Mouse (Mus musculus) embryo, embryonic 11 days (tissue): ENCODE measurements around the gene Islr.

ENCODE experiments used
- DNase-seq: peaks from one replicate; pipeline ENCODE4 v3.0.0-alpha.2; 2015

Gene Islr

DNA sequence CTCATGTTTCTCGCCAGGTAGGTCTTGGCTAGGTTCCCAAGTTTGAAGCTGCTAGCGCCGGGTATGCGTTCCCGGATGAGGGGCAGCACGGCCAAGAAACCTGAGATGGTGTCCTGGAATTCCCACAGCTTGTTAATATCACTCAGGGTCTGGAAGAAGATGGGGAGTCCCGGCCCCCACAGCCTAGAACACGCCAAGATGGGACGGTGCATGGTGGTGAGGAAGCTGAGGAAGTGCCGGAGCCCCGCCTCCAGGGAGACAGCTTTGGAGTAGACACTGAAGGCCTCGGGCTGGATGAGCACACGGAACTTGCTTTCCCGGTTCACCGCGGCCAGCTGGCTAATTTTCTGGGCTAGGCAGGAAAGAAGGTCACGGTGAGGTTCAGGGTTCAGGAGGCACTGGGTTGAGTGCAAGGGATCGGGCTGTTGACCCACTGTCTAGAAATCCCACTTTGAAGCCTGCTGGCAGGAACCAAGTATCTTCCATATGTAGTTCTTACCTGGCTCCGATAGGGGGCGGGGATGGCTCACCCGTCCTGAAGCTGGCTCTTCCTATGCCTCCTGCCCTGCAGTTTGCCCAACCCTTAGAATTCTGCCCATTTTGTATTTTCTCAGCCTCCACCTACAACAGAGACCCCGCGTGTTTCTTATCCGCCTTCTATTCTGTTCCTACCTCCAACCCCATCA is 16.3 kb upstream of the Islr start:
- DNase-seq, result peak; percentile 61

DNA sequence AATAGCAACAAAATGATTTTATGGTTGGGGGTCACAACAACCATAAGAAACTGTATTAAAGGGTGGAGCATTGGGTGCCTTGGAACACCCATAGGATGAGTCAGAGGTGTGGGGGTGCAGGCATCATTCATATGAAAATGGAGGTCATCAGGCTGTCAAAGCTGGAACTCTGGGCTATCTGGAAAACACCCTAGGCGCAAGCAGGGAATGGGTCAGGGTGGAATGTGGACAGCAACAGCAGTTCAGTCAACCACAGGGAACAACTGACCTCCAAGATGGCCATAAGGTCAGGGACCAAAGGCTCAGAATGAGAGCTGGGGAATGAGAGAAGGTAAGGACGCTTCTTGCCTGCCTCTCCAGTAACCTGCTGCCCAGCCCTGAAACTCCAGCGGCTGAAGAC is 14.4 kb upstream of the Islr start:
- DNase-seq, result no peak

GRCm38 (mm10) chr9:58216402-58216801 is 12.3 kb upstream of the Islr start:
- DNase-seq, result peak; percentile 68

DNA sequence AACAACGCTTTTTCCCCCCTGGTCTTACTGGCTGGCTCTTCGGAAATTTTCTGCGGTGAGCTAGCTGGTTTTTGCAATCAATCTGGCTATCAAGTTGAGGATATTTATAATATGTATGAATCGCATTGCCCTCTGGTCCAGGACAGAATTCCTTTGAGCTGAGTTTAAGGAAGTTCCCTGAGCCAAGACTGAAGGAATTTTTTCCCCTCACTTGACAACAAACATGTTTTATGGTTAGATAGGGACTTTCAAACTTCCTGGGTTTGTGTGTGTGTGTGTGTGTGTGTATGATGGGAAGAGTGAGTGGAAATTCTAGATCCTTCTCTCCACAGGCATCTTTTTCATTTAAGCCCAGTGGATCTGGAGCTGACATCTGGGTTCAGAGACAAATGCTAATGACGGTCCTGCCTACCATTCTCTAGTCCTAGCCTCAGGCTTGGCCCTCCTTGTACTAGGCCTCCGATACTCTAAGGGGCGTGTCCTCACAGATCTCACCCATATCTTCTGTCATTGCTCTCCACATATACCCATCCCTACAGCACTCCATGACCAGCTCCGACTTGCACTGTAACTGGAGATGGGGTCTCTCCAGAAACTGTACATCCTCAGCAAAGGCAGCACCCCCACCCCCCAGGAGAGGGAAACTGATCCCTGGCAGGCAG is 10.5 kb upstream of the Islr start:
- DNase-seq, result no peak

DNA sequence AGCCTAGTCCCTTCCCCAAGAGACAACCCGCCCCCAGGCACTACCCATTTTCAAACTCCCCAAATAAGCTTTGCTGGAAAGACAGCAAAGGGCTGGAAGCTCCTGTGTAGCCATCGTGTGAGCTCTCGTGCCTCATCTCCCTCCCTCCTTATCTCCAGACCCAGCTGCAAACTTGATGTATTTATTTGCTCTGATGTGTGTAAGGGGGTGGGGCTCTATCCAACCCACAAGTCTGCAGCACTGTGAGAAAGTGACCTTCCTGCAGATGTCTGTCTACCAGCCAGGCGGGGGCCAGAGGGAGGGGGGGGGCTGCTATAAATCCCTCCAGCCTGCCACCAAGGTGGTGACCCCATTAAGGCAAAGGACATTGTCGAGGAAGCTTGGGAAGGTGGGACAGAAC is 9.8 kb upstream of the Islr start:
- peak; percentile 33 for DNase-seq

GRCm38 (mm10) chr9:58213377-58213776 is 9.3 kb upstream of the Islr start:
- DNase-seq, result no peak

DNA sequence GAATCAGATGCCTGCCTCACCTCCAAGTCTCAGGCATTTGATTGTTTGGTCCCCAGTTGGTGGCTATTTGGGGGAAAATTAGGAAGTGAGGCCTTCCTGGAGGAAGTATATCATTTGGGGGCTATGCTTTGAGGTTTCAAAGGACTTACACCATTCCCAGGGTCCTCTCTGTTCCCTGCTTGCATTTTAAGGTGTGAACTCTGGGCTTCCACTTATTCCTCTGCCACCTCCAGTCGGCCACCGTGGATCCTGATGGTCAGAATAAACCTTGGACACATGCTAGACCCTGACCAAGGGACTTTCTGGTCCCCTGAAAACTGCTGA is 6.2 kb upstream of the Islr start:
- DNase-seq, result no peak

- no peak for DNase-seq
Measured at GRCm38 (mm10) chr9:58209462-58210303, 5.6 kb upstream of the Islr start.

DNA sequence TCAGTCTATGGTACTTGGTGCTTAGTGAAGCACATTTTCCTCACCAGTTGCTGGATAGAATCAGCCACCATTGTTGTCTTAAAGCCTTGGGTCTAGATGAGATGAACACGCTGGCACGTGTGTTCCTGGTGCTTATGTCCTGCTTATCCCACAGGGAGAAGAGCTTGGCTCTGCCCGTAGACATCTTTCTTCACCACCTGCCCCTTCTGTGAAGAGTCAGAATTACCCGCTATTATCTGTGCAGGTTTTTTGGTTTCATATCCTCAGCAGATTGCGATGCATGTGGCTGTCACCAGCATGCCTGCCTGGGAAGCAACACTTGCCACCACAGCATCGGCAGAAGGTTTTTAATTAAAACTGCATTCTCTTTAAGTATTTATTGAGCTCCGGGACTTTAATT is 1.9 kb upstream of the Islr start:
- no peak for DNase-seq

- peak; percentile 91 for DNase-seq
Measured at GRCm38 (mm10) chr9:58204448-58205000, 418 bp upstream of the Islr start.

- DNase-seq, result peak; percentile 28
Measured at GRCm38 (mm10) chr9:58202676-58203453, 1.2 kb downstream of the Islr start.

- peak; percentile 41 for DNase-seq
Measured at GRCm38 (mm10) chr9:58201861-58202549, 2.1 kb downstream of the Islr start.

DNA sequence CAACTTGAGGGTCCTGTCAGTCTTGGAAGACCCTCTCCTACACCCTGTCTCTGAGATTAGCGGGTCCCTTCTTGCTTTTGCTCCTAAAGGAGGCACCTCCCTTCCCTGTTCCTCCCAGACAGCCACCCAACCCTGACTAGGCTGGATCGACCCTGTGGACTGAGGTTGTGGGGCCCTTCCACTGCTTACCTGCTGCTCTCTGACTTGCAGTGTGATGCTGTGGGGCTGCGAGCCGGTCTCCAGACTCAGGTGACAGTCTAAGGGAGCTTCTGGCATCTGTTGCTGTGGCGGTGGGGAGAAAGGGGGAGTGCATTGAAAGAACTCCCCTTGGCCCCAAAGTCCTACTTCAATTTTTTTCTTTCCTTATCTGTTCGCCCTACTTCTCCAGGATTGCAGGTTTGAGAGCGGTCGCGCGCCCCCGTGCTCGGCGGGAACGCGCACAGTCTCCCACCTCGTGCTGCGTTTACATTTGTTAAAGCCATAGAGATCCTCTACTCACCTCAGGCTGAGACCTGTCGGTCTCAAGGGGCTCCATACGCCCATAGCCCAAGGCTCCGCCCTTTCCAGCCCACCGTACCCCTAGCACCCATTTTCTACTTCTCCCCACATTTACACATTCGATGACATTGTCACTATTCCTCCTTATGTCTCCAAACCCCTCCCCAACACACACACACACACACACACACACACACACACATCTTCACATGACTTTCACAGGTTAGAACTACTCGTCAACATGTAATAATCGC is 2.8 kb downstream of the Islr start:
- no peak for DNase-seq

DNA sequence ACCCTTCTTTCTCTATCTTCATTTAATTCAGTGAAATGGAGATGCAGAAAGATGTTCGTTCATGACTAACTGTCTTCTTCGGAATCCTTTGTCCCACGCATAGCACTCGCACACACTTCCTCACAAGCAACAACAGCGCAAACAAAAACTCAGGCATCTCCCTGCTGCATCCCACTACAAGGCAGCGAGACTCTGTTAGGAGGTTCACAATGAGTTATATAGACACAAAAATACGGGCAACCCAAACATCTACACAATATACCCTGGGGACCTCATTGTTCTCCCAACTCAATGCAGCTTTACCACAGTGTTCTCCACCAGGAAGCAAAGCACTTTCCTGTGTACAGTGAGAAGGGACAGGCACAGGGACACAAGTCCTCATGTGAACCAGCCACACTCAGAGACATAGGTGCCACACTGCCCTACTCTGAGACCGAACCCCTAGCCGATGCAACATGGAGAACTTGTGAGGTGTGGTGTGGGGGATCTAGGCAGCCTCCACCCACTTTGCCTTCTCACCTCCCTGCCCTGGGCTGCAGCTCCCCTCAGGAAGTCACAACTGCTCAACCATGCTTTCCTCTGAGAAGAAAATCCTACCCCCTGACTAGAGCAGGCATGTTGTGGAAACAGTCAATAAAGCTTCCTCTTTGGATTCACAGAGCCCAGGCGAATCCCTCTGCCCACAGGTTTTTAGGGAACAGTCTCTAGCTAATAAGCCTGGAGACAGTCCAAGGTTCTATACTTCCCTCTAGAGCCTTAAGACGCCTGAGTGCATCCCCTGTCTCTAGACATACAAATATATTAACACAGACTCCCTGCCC is 3.6 kb downstream of the Islr start:
- no peak for DNase-seq

DNA sequence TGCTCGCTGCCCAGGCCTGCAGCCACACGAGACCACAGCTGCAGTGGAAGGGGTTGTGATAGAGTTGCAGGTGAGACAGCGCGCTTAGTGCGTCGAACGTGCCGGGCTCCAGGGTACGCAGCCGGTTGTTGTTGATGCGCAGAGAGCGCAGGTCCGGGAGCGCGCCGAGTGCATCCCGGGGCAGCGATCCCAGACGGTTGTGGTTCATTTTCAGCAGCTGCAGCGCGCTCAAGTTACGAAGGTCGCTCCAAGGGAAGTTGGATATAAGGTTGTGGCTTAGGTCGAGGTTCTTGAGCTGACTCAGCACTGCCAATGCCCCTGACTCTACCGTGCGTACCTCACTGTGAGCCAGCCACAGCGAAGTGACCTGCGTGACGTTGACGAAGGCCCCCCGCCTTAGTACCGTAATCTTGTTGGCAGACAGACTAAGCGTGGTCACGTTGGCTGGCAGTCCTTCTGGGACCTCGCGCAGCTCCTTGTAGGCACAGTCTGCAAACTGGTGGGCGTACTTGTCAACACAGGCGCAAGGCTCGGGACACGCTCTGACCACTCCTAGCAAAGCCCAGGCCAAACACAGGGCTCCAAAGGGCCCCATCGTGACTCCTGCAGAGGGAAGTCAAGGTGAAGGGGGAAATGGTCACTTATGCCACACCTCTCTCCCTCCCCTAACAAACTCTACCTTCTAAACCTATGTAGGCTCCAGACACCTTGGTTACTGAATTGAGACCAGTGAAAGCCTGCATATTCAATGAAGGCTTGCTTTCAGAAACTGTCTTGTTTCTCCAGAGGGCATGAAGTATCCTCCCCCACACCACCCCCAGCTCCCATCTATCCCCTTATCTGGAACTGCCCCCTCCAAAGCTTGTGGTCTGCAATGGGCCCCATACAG is 4.5 kb downstream of the Islr start:
- peak; percentile 59 for DNase-seq

DNA sequence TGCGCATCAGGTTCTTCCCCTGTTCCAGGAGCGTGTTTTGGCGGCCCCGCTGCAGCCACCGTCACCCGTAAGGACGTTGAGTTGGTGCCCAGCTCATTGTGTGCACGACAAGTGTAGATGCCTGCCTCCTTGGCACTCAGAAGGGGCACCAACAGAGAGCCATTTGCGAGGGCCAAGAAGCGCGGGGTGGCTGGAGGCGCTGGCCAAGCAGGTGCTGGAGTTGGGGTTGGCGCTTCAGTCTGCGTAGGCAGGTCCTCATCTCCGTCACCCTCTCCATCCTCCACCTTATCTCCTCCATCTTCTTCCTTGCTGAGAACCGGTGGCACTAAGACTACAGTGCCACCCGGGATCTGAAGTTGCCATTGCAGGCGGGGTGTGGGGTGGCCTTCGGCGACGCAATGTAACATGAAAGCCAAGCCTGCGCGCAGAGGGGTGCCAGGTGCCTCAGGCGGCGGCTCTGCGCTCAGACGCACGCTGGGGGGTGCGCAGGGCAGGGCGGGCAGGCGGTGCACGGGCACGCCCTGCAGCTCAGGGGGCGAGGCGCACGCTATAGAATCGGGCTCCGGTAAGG is 5.2 kb downstream of the Islr start:
- peak; percentile 22 for DNase-seq

DNA sequence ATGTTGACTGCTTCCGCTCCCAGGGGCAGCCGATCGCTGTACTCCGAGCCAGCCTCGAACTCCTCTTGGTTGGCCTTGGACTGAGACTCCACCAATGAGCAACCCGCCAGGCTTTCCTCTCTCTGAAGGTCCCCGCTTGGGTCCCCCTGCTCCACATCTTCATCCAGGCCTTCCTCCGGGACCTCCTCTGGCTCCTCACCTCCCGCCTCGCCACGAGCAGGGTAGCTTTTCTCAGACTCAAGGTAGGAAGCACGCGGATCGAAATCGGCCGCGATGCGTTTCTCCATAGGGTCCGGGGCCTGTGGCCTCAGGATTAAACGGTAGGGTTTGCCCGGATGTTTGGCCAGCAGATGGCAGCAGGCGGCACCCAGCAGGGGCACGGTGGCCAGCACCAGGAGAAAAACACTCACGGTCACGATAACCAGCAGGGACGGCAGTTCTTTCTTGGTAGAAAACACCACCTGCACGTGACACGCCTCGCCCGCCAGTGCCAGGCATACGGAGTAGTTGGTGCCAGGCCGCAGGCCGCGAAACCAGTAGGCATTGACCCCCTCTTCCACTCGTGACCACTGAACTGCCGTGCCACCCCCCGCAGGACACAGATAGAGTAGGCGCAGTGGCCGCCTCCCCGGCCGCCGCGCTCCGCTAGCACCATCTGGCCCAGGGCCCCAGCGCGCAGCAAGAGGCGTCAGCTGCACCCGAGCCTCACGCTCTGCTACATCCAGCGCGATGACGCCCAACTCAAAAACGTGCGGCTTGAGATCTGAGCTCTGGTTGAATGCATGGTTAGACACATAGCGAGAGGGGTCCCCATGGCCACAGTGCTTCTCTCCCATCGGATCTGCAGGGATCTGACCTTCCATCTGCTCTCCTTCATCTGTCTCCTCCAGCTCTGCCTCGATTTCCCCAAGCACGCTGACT is 6.1 kb downstream of the Islr start:
- DNase-seq, result peak; percentile 71
